In the genomic region with DNA sequence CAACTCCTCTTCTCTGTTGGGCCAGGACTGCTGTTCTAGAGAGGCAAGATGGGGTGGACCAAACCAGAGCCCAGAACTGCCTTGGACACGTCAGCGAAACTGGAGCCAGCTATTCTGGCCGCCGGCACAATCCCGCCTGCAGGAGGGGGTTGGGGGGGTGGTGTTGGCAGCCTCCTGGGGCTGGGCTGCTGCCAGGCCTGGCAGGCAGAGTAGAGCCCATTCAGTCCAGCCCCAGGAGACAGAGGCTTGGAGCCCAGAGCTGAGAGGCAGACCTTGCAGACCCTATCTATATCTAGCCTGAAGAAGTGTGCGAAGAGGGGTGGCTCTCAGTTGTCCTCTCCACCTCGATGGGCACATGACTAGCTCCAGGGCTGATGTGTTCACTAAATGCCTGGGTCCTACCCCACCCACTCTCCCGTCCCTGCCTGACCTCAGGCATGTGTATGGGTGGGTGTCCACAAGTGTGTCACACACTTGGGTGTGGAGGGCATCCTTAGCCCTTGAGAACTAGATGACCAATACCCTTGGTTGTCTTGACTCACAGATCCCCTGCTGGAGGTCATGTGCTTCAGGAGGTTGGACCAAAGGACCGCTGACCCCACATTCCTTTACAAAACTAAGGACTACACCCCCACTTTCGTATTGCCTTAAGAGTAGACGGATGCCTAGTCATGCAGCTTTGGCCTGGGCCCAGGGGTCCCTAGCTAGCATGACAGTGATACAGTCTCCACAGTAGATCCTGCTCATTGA, we compare ENCODE assay signal across 8 mouse cellular contexts. TPM values are rescaled to one million over a fixed set of nuclear protein-coding genes. Genes with fewer than 3 reads are reported as not detected.
DNase-seq lines count a peak whose midpoint lies in the region; ATAC-seq and TF ChIP-seq lines count a peak whose summit lies in the region.

No protein-coding gene starts in this region.

- intact Hi-C loops in heart, postnatal 25 days (cut with DNase I), result no loop called here

- H3K27ac ChIP-seq in spleen, adult 2 months (ENCODE audit: insufficient read depth, low read length), result peak overlapping the region; percentile 17; the same call in 1 of the 2 replicates
- peak overlapping the region; percentile 64 for H3K27ac ChIP-seq in testis, adult 2 months (ENCODE audit: control insufficient read depth, insufficient read depth, low read depth, low read length)

- H3K4me1 ChIP-seq in spleen, adult 2 months (ENCODE audit: control insufficient read depth, insufficient read depth, insufficient read length), result peaks cover 16% of the 10 kb centered on the region; the same call in 1 of the 2 replicates
- peaks cover 23% of the 10 kb centered on the region for H3K4me1 ChIP-seq in testis, adult 2 months (ENCODE audit: control insufficient read depth, insufficient read depth, low read length)

- no peak for TF ChIP-seq CTCF in spleen, adult 2 months (IDR thresholded peaks at IDR 0.05; ENCODE audit: extremely low read depth, insufficient read depth, insufficient read length, insufficient replicate concordance)
- TF ChIP-seq CTCF in testis, adult 2 months (IDR thresholded peaks at IDR 0.05; ENCODE audit: control insufficient read depth, insufficient read depth, insufficient replicate concordance, low read depth, low read length), result no peak

- ATAC-seq in frontal cortex, adult (ENCODE audit: low TSS enrichment), result peak; percentile 19

- H3K4me3 ChIP-seq in spleen, adult 2 months (ENCODE audit: extremely low read depth, insufficient read depth, insufficient read length), result no peak overlapping the region
- no peak overlapping the region for H3K4me3 ChIP-seq in testis, adult 2 months (ENCODE audit: control insufficient read depth, low read depth, low read length)

- no peaks in the 10 kb centered on the region for H3K27me3 ChIP-seq in spleen, adult 2 months (ENCODE audit: control insufficient read depth, insufficient read depth, low read length)
- no peaks in the 10 kb centered on the region for H3K27me3 ChIP-seq in testis, adult 2 months (ENCODE audit: control insufficient read depth, insufficient read depth, low read length)

- no peak for TF ChIP-seq POLR2A in spleen, adult 2 months (IDR thresholded peaks at IDR 0.05; ENCODE audit: low read depth, low read length)
- no peak for TF ChIP-seq POLR2A in testis, adult 2 months (IDR thresholded peaks at IDR 0.05; ENCODE audit: control insufficient read depth, low read depth, low read length)

- WGBS in spleen, adult 2 months, result 83% methylated on average over 11 of the region's 11 CpGs

- peaks cover 18% of the 10 kb centered on the region for H3K36me3 ChIP-seq in spleen, adult 2 months (ENCODE audit: control insufficient read depth, insufficient read depth, low read length)
- no peaks in the 10 kb centered on the region for H3K36me3 ChIP-seq in testis, adult 2 months (ENCODE audit: control insufficient read depth, insufficient read depth, low read length)

- no peak for DNase-seq in spleen, adult 2 months (ENCODE audit: low read depth in 1 of 2, low spot score in 2 of 2)
- no peak for DNase-seq in spleen, postnatal 4 days (ENCODE audit: low spot score in 2 of 2)
- peak; percentile 82 for DNase-seq in heart, postnatal 25 days (ENCODE audit: low spot score)
- peak; percentile 83 to 84 for DNase-seq in layer of hippocampus, adult 8-10 months (ENCODE audit: low spot score in 2 of 2)
- peak; percentile 93 for DNase-seq in lung, postnatal 10 days
- no peak for DNase-seq in retina, postnatal 1 day

RNA-seq across cellular contexts. Expression of a gene that starts 4.1 kb away (rescaled TPM):
- polyA plus RNA-seq in spleen, adult 2 months (2012; rRNA removed), result 11.0 and 12.1 TPM in 2 replicates
- total RNA-seq in heart, postnatal 25 days (2021), result 100 to 1,000 TPM; 149 TPM
- 10 to 100 TPM; 59.6 to 68.7 (median 64.4) TPM for total RNA-seq in layer of hippocampus, adult 8-10 months (2022)
- polyA plus RNA-seq in testis, adult 2 months (2012; rRNA removed), result 26.7 and 28.0 TPM in 2 replicates

RNA-seq across cellular contexts. Expression of a gene that starts 4.1 kb away (rescaled TPM):
- polyA plus RNA-seq in spleen, adult 2 months (2012; rRNA removed), result 23.6 and 31.3 TPM in 2 replicates
- 10 to 100 TPM in 1 of 2 experiments, 1 to 10 TPM in 1; 9.8 to 12.0 TPM for total RNA-seq in heart, postnatal 25 days (2021)
- total RNA-seq in layer of hippocampus, adult 8-10 months (2022), result 10 to 100 TPM in 1 of 4 experiments, 1 to 10 TPM in 3; 4.8 to 10.2 (median 6.7) TPM
- polyA plus RNA-seq in testis, adult 2 months (2012; rRNA removed), result 13.5 and 15.9 TPM in 2 replicates

RNA-seq across cellular contexts. Expression of a gene that starts 19.1 kb away (rescaled TPM):
- 8.2 and 9.5 TPM in 2 replicates for polyA plus RNA-seq in spleen, adult 2 months (2012; rRNA removed)
- 100 to 1,000 TPM; 129 to 141 TPM for total RNA-seq in heart, postnatal 25 days (2021)
- total RNA-seq in layer of hippocampus, adult 8-10 months (2022), result 100 to 1,000 TPM in 1 of 4 experiments, 10 to 100 TPM in 3; 81.5 to 100 (median 89.5) TPM
- 104 and 114 TPM in 2 replicates for polyA plus RNA-seq in testis, adult 2 months (2012; rRNA removed)

RNA-seq across cellular contexts. Expression of a gene that starts 35.7 kb away (rescaled TPM):
- polyA plus RNA-seq in spleen, adult 2 months (2012; rRNA removed), result 150 and 191 TPM in 2 replicates
- 10 to 100 TPM; 12.6 to 16.1 TPM for total RNA-seq in heart, postnatal 25 days (2021)
- total RNA-seq in layer of hippocampus, adult 8-10 months (2022), result 100 to 1,000 TPM in 1 of 4 experiments, 10 to 100 TPM in 3; 81.9 to 101 (median 90.3) TPM
- polyA plus RNA-seq in testis, adult 2 months (2012; rRNA removed), result 17.2 and 17.4 TPM in 2 replicates

RNA-seq across cellular contexts. Expression of a gene that starts 49.3 kb away (rescaled TPM):
- 11.9 and 14.1 TPM in 2 replicates for polyA plus RNA-seq in spleen, adult 2 months (2012; rRNA removed)
- 10 to 100 TPM; 16.6 to 20.3 TPM for total RNA-seq in heart, postnatal 25 days (2021)
- 10 to 100 TPM; 10.9 to 18.4 (median 11.9) TPM for total RNA-seq in layer of hippocampus, adult 8-10 months (2022)
- polyA plus RNA-seq in testis, adult 2 months (2012; rRNA removed), result 3.7 and 4.2 TPM in 2 replicates

Comparison
In these comparisons a context has a peak if more than half of its experiments do, and no peak if none do; other contexts are left out.
1. DNase-seq: peak in heart, postnatal 25 days (single experiment), layer of hippocampus, adult 8-10 months (2 of 2) and lung, postnatal 10 days (single experiment); none in spleen, adult 2 months (0 of 2), spleen, postnatal 4 days (0 of 2) and retina, postnatal 1 day (single experiment).